Mouse (Mus musculus) liver, embryonic 13.5 days (tissue): ENCODE data around the gene Rrp9. TPM values are rescaled to one million over a fixed set of nuclear protein-coding genes. Genes with fewer than 3 reads are reported as not detected.

Source experiments
- ATAC-seq: fragments of 200-750 bp; cut with Nextera tagmentation; 2 replicates; pipeline ENCODE4 v1.8.0; 2017; ENCODE audit warnings: low read depth, mild to moderate bottlenecking, moderate number of reproducible peaks, moderate library complexity
- DNase-seq: peaks from one replicate; pipeline ENCODE4 v3.0.0; 2022
- H3K27ac ChIP-seq: fragments of 300-500 bp; sonication (generic); 2 replicates; pipeline ENCODE4 v1.5.1; 2015; ENCODE audit warnings: moderate library complexity, mild to moderate bottlenecking, inconsistent platforms
- H3K27me3 ChIP-seq: fragments of 300-500 bp; sonication (generic); 2 replicates; pipeline ENCODE4 v1.6.1; 2015; ENCODE audit warnings: mild to moderate bottlenecking, inconsistent platforms
- H3K36me3 ChIP-seq: fragments of 300-500 bp; sonication (generic); 2 replicates; pipeline ENCODE4 v1.6.1; 2015; ENCODE audit warnings: mild to moderate bottlenecking, inconsistent platforms
- H3K4me1 ChIP-seq: fragments of 300-500 bp; sonication (generic); replicated peaks from 2 replicates; pipeline ENCODE4 v1.6.1; 2015; ENCODE audit warnings: inconsistent platforms
- H3K4me2 ChIP-seq: fragments of 300-500 bp; sonication (generic); 2 replicates; pipeline ENCODE4 v1.6.1; 2015; ENCODE audit warnings: inconsistent platforms, mild to moderate bottlenecking, moderate library complexity
- H3K4me3 ChIP-seq: fragments of 300-500 bp; sonication (generic); replicated peaks from 2 replicates; pipeline ENCODE4 v1.5.1; 2015; ENCODE audit warnings: mild to moderate bottlenecking, inconsistent platforms
- H3K9ac ChIP-seq: fragments of 300-500 bp; sonication (generic); 2 replicates; pipeline ENCODE4 v1.6.1; 2015; ENCODE audit warnings: mild to moderate bottlenecking, inconsistent platforms
- H3K9me3 ChIP-seq: fragments of 300-500 bp; sonication (generic); replicated peaks from 2 replicates; pipeline ENCODE4 v1.6.1; 2016; ENCODE audit warnings: inconsistent platforms
- WGBS: fragments of 180-500 bp; shearing (Covaris S2); methylation state at CpG from one replicate; pipeline ENCODE4 v1.1.7; 2015; ENCODE audit not compliant: insufficient replicate concordance; 5-methylcytosine and 5-hydroxymethylcytosine counted together
- polyA plus RNA-seq: library from polyadenylated mRNA; unstranded; fragments of >200 nt; fragmentation: Nextera tagmentation; extraction: Ambion mirVana; gene quantifications from 2 replicates; pipeline ENCODE4 v1.2.1, GENCODE M21; 2015

Gene Rrp9
- polyA plus RNA-seq, 1 experiment from 2014 or later = 44.2 TPM

DNA sequence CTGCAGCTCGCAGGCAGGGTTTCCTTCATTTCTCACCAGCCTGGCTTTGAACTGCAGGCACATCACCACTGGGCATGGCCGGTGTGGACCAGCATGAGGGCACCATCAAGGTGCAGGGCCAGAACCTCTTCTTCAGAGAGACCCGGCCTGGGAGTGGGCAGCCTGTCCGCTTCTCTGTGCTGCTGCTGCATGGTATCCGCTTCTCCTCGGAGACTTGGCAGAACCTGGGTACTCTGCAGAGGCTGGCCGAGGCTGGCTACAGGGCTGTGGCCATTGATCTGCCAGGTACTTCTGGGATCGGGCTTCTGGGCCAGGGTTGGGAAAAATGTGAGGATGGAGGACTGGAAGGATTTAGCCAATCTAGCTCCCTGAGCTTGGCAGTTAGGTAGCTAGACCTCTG, 25.8 kb upstream of the Rrp9 start:
- Histone ChIP-seq H3K4me2 (peak overlapping the region; percentile 34), H3K9ac (no peak overlapping the region), H3K4me1 (peaks cover 93% of the 10 kb centered on the region), H3K9me3 (no peaks in the 10 kb centered on the region), H3K36me3 (no peaks in the 10 kb centered on the region), H3K4me3 (no peak overlapping the region), H3K27ac (no peak overlapping the region), H3K27me3 (peaks cover 45% of the 10 kb centered on the region)
- DNase-seq (no peak), ATAC-seq (no peak)
- WGBS = 77% methylated on average over 8 of the region's 8 CpGs

DNA sequence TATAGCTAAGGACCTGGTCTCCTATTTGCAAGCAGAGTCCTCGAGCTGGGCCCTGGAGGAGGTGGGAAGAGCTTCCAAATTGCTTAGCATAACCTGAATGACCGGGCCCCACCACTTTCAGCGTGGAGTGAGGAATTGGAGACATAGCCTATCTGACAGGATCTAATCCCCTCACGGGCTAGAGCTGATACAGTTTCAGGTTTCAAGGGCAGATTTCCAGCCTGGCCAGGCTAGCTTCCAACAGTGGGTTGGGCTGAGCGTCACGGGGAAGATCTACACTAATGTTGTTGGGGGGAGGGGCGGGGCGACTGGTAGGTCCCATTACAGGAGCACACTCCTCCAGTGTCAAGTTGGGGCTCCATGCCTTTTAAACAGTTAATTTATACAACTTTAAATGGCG, 25.1 kb upstream of the Rrp9 start:
- H3K27ac ChIP-seq = peak overlapping the region; percentile 41; the same call in 1 of the 2 replicates
- H3K9me3 ChIP-seq = no peaks in the 10 kb centered on the region
- ATAC-seq (no peak), DNase-seq (no peak)
- H3K4me2 ChIP-seq = peak overlapping the region; percentile 34
- peaks cover 93% of the 10 kb centered on the region for H3K4me1 ChIP-seq
- H3K4me3 ChIP-seq = no peak overlapping the region
- peaks cover 48% of the 10 kb centered on the region for H3K27me3 ChIP-seq
- no peaks in the 10 kb centered on the region for H3K36me3 ChIP-seq
- WGBS = 46% methylated on average over 9 of the region's 9 CpGs
- no peak overlapping the region for H3K9ac ChIP-seq

DNA sequence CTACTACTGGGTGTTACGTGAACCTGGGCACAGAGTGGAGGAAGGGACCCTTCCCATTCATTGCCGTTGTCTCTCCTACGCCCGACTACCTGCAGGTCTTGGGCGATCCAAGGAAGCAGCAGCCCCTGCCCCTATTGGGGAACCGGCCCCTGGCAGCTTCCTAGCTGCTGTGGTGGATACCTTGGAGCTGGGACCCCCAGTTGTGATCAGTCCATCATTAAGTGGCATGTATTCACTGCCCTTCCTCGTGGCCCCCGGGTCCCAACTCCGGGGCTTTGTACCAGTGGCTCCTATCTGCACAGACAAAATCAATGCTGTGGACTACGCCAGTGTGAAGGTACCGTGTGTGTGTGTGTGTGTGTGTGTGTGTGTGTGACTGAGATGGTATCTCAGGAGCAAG, 24.5 kb upstream of the Rrp9 start:
- Histone ChIP-seq H3K27me3 (peaks cover 48% of the 10 kb centered on the region), H3K9ac (no peak overlapping the region), H3K4me2 (peak overlapping the region; percentile 20; the same call in 1 of the 2 replicates), H3K4me1 (peaks cover 91% of the 10 kb centered on the region), H3K4me3 (no peak overlapping the region), H3K27ac (no peak overlapping the region), H3K36me3 (no peaks in the 10 kb centered on the region), H3K9me3 (no peaks in the 10 kb centered on the region)
- ATAC-seq (no peak), DNase-seq (no peak)
- WGBS = 69% methylated on average over 11 of the region's 11 CpGs

DNA sequence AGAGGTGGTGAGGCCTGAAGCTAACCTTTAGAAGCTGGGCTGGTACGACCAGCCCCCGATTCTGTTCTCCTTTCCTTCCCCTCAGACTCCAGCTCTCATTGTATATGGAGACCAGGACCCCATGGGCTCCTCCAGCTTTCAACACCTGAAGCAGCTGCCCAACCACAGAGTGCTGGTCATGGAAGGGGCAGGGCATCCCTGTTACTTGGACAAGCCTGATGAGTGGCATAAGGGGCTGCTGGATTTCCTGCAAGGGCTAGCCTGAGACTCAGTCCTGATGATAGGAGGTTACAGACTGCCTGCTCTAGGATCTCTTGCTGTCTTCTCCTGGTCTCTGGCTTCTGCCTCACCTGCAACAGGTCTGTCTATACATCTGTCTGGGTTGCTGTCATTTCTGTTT, 23.9 kb upstream of the Rrp9 start:
- Histone ChIP-seq H3K36me3 (no peaks in the 10 kb centered on the region), H3K9me3 (no peaks in the 10 kb centered on the region), H3K9ac (no peak overlapping the region), H3K4me2 (peak overlapping the region; percentile 87; the same call in 1 of the 2 replicates), H3K4me1 (peaks cover 91% of the 10 kb centered on the region), H3K27me3 (peaks cover 48% of the 10 kb centered on the region), H3K27ac (no peak overlapping the region), H3K4me3 (no peak overlapping the region)
- ATAC-seq (no peak), DNase-seq (no peak)
- WGBS = 72% methylated on average over 2 of the region's 2 CpGs

DNA sequence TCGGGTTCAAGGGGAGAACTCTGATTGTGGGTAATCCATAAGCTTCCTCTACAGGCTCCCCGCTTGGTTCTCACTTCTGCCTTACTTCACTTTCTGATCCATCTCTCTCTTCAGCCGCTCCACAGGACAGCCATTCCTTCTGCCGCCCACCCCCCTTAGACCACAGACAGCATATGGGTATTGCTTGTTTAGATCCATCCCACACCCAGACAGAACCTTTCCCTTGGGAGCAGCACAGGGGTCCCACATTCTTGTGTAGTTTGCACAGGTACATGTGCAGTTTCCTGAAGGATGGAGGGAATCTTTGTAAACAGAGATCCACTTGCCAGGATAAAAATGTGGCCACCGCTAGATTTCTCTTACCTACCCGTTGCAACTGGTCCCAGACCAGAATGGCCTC, 23.4 kb upstream of the Rrp9 start:
- peak overlapping the region; percentile 66 for H3K4me3 ChIP-seq
- peaks cover 89% of the 10 kb centered on the region for H3K4me1 ChIP-seq
- 0 out of 2 replicates have a peak overlapping the region, but pooled peaks have one; percentile 23 for H3K27ac ChIP-seq
- H3K36me3 ChIP-seq = no peaks in the 10 kb centered on the region
- DNase-seq = no peak
- ATAC-seq = no peak
- peaks cover 48% of the 10 kb centered on the region for H3K27me3 ChIP-seq
- no peaks in the 10 kb centered on the region for H3K9me3 ChIP-seq
- 49% methylated on average over 6 of the region's 6 CpGs for WGBS
- no peak overlapping the region for H3K9ac ChIP-seq
- H3K4me2 ChIP-seq = peak overlapping the region; percentile 87

DNA sequence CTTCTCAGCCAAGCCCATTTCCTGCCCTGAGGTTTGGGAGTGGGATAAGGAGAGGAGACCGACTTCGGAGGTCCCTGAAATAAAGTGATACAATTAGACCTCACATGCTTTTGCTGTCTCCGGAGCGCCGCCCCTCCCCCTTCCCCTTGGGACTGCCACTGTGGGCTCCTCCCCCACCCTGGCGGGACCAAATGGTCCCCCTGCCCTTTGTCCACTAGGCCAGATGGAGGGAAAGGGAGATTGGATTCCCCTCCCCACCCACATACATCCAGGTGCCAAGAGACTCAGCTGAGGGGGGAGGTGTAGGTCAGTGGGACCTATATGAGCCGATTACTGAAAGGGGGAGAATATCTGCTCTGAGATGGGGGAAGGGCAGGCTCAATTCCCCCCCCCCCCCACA, 22.9 kb upstream of the Rrp9 start:
- peaks cover 48% of the 10 kb centered on the region for H3K27me3 ChIP-seq
- ATAC-seq = peak; percentile 18

DNA sequence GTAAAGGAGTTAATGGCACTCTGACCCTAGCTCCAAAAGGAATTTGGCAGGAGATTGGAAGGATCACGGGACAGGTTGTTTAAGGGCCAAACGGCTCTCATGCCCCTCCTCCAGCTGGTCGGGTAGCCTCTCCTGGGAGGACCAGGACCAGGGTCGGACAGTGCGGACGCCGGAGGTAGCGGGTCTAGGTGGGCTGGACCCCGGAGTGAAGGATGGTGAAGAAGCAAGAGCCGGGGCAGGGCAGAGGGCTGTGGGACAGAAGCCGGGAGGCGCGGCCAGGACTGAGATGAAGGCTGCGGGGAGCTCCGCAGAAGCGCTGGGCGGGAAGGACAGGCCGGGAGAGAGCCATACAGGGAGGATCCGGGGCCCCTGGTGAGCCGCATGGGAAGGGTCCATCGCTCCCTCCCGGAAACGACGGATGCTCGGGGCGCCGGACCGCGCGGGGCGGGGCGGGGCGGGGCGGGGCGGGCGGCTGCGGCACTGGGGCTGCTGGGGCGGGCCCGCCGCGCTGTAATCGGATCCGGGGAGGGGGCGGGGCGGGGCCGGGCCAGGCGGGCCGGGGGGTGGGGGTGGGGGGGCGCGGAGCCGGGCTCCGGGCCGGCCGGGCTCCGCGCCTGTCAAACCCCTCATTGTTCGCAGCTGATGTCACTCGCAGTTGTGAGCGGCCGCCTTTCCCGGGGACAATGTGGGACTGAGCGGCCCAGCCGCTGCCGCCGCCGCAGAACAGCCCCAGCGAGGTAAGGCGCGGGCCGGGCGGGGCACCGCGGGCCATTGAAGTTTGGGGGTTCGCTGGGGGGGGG, 22.3 kb upstream of the Rrp9 start, which contains the start of gene Pcbp4:
Gene Pcbp4, plus strand, starts transcription at position 21 of the 800 bp plus-strand sequence.
- peak within 1 kb of the TSS; percentile 66 for H3K4me3 ChIP-seq
- DNase-seq = no peak
- peaks cover 48% of the 10 kb centered on the region for H3K27me3 ChIP-seq
- peak within 1 kb of the TSS; percentile 70 for H3K9ac ChIP-seq
- H3K27ac ChIP-seq = peak within 1 kb of the TSS; percentile 80
- ATAC-seq = peak; percentile 65
- peak within 1 kb of the TSS; percentile 87 for H3K4me2 ChIP-seq
- 1% methylated on average over 28 of the region's 74 CpGs for WGBS
- no peaks in the 10 kb centered on the region for H3K36me3 ChIP-seq
- H3K9me3 ChIP-seq = no peaks in the 10 kb centered on the region
- H3K4me1 ChIP-seq = peaks cover 78% of the 10 kb centered on the region

More for the DNA sequence above, 22.9 kb upstream of the Rrp9 start:
- WGBS = 16% methylated on average over 7 of the region's 7 CpGs
- DNase-seq = no peak
- H3K9me3 ChIP-seq = no peaks in the 10 kb centered on the region
- H3K27ac ChIP-seq = peak overlapping the region; percentile 80
- H3K36me3 ChIP-seq = no peaks in the 10 kb centered on the region
- H3K4me1 ChIP-seq = peaks cover 84% of the 10 kb centered on the region
- H3K4me2 ChIP-seq = peak overlapping the region; percentile 87
- peak overlapping the region; percentile 66 for H3K4me3 ChIP-seq
- 0 out of 2 replicates have a peak overlapping the region, but pooled peaks have one; percentile 70 for H3K9ac ChIP-seq

DNA sequence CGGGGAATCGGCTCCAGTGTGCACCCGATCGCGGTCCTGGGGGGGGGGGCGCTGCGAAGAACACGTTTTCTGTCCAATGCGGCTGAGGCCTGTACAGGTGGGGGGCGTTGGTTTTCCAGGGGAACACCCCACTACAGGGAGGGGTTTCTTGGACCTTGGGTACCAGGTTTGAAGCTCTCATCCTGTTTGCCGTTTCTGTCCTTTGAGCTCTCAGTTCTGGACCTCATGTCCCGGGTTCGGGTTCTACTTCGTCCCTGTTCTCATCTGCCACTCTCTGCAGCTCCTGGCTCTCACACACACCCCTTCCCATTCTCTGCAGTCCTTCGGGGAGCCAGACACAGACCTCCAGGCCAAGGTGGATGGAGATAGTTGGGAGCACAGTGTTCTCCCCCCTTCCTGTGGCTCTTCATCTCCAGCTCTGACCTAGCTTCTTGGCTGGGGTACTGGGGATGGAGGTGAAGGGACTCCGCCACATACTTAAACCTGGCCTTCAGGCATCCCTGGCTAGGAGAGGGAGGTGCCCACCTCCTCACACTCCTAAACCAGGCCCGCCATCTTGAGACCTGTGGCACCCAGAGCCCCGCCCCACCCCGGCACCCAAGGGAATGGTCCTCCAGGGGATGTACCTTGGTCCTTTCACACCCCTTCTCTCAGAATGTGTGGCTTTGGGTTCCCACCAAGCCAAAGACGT, 21.5 kb upstream of the Rrp9 start:
- H3K4me1 ChIP-seq = peaks cover 70% of the 10 kb centered on the region
- peak overlapping the region; percentile 53; the same call in 1 of the 2 replicates for H3K27ac ChIP-seq
- H3K36me3 ChIP-seq = no peaks in the 10 kb centered on the region
- ATAC-seq = peak; percentile 4; the same call in 1 of the 2 replicates
- H3K4me2 ChIP-seq = peak overlapping the region; percentile 87
- H3K9ac ChIP-seq = peak overlapping the region; percentile 70
- H3K27me3 ChIP-seq = peaks cover 48% of the 10 kb centered on the region
- H3K4me3 ChIP-seq = peak overlapping the region; percentile 66
- WGBS = 10% methylated on average over 13 of the region's 20 CpGs
- H3K9me3 ChIP-seq = no peaks in the 10 kb centered on the region
- DNase-seq = no peak

DNA sequence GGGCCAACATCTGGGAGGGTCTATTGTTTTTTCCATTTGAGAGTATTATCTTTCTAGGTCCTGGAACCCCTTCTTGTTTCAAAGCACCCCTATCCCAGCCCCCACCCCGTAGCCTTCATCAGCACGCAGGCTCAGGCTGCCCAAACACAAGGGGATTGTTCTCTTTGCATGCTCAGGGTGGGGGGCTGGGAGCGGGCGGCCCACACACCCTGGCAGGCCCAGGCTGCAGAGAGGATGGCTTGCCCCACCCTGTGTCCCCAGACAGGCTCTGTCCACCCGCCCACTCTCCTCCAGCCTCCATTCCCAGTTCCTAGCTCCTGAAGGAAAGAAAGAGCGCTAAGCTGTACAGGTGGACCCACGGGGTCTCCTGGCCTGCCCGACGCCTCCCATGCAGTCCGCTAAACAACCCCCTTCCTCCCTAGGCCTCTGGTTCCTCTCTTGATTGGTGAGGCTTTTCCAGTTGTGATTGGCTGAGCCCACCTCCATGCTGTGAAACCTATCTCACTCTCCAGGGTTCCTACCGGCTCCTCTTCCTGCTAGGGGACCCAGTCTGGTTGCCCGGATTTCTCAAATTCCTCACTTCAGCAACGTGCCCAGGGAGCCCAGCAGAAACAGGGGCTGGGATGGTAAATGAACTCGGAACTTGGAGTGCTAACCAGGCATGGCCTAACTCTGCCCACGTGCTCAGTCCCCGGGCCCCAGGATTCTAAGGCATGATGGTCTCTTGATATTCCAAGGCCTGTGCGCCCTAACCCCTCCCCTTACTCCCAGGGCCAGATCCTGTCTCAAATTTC, 20.7 kb upstream of the Rrp9 start:
- H3K27me3 ChIP-seq = peaks cover 48% of the 10 kb centered on the region

DNA sequence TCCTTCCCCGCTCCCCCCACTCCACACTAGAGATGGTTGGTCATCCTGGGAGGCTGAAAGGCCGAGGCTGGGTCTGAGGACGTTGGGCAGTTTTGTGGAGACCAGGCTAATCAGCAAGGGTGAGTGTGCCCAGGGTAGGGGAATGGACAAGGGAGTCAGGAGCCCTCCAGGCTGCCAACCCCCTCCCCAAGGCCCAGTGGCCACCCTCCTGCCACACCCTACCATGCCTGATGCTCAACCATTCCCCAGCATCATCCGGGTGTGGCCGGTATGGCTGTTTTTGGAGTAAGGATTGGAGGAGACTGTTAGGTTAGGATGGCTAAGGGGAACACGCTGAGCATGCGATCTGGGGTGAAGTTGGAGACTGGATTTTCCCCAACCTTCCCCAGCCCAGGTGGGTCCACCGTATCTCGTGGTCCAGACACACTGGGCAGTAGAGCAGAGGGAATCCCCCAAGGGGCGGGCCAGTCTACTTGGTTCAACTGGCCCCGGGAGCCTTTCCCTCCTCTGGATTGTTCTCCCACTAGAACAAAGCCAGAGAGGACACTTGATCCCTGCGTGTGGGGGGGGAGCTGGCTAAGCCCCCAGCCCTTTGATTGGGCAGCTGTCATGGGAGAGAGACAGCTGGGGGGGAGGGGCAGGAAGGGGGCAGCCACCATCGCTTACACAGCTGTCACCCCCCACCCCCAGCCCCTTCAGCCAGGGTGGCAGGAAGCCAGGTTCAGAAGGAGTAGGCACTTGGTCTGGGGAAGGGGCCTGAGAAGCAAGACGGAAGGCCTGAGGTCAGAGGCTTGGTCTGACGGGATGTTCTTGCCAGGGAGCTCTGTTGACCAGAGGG, 19.2 kb upstream of the Rrp9 start:
- WGBS = 65% methylated on average over 15 of the region's 15 CpGs
- H3K36me3 ChIP-seq = peaks cover 5% of the 10 kb centered on the region; the same call in 1 of the 2 replicates
- H3K4me3 ChIP-seq = no peak overlapping the region
- peaks cover 36% of the 10 kb centered on the region for H3K27me3 ChIP-seq
- H3K4me1 ChIP-seq = peaks cover 51% of the 10 kb centered on the region
- DNase-seq (no peak), ATAC-seq (no peak)
- H3K9ac ChIP-seq = no peak overlapping the region
- no peak overlapping the region for H3K4me2 ChIP-seq
- H3K9me3 ChIP-seq = no peaks in the 10 kb centered on the region
- H3K27ac ChIP-seq = no peak overlapping the region

More for the DNA sequence above, 20.7 kb upstream of the Rrp9 start:
- H3K9ac ChIP-seq = peak overlapping the region; percentile 70
- H3K9me3 ChIP-seq = no peaks in the 10 kb centered on the region
- no peak for DNase-seq
- peak overlapping the region; percentile 87 for H3K4me2 ChIP-seq
- H3K4me3 ChIP-seq = peak overlapping the region; percentile 66
- H3K27ac ChIP-seq = peak overlapping the region; percentile 53; the same call in 1 of the 2 replicates
- 19% methylated on average over 17 of the region's 17 CpGs for WGBS
- no peak for ATAC-seq
- H3K36me3 ChIP-seq = 0 out of 2 replicates have a peak, but pooled peaks cover 2% of the 10 kb centered on the region
- H3K4me1 ChIP-seq = peaks cover 66% of the 10 kb centered on the region
